In genomic region chr11:4750263-4750662, GRCm38 (mm10) we compare ENCODE assay signal across 7 mouse cellular contexts. TPM values are rescaled to one million over a fixed set of nuclear protein-coding genes. Genes with fewer than 3 reads are reported as not detected.
DNase-seq lines count a peak whose midpoint lies in the region; ATAC-seq lines count a peak whose summit lies in the region.

No protein-coding gene starts in this region.

- no peaks in the 10 kb centered on the region for H3K9me3 ChIP-seq in limb, embryonic 11.5 days (ENCODE audit: control insufficient read depth, low read length)

- ATAC-seq in limb, embryonic 11.5 days (ENCODE audit: insufficient number of reproducible peaks, low FRiP score, low TSS enrichment, low read depth): no peak

- no peak overlapping the region for H3K9ac ChIP-seq in limb, embryonic 11.5 days (ENCODE audit: low read length)

- H3K4me3 ChIP-seq in limb, embryonic 11.5 days (ENCODE audit: low read depth, low read length): no peak overlapping the region

- H3K27ac ChIP-seq in limb, embryonic 11.5 days (replicated peaks; ENCODE audit: low read depth, low read length): no peak overlapping the region

- WGBS in limb, embryonic 11.5 days: 5% methylated on average over 9 of the region's 9 CpGs

- H3K4me2 ChIP-seq in limb, embryonic 11.5 days (ENCODE audit: low read depth, severe bottlenecking): no peak overlapping the region

- DNase-seq in ES-CJ7 (ENCODE audit: low read depth, low spot score) (peak; percentile 77), ZHBTc4 (ENCODE audit: low read depth, low spot score) (peak; percentile 83)
- peak; percentile 74 for DNase-seq in gastrocnemius, postnatal 10 days
- peak; percentile 93 for DNase-seq in limb, embryonic 11.5 days (ENCODE audit: low spot score)
- DNase-seq in spleen, postnatal 4 days (ENCODE audit: low spot score in 2 of 2): peak; percentile 51 to 82
- DNase-seq in right cerebral cortex, postnatal 4 days: no peak
- DNase-seq in cerebellum, postnatal 25 days: no peak

- H3K27me3 ChIP-seq in limb, embryonic 11.5 days (ENCODE audit: control insufficient read depth, insufficient read depth, low read length): peaks cover 48% of the 10 kb centered on the region

- peaks cover 17% of the 10 kb centered on the region for H3K4me1 ChIP-seq in limb, embryonic 11.5 days (ENCODE audit: control insufficient read depth, insufficient read depth, low read length)

- no peaks in the 10 kb centered on the region for H3K36me3 ChIP-seq in limb, embryonic 11.5 days (ENCODE audit: control insufficient read depth, insufficient read depth, low read length)

RNA-seq across cellular contexts. Expression of gene Cabp7, which starts 3.7 kb away (rescaled TPM):
- total RNA-seq in gastrocnemius, postnatal 10 days (2021): 1 to 10 TPM in 1 of 2 experiments, under 1 TPM in 1; 0.56 to 1.1 TPM
- polyA plus RNA-seq in limb, embryonic 11.5 days (2014; fragmentation: Nextera tagmentation; extraction: Ambion mirVana): 0.07 and 0.19 TPM in 2 replicates

RNA-seq across cellular contexts. Expression of gene Zmat5, which starts 45.8 kb away (rescaled TPM):
- total RNA-seq in gastrocnemius, postnatal 10 days (2021): 10 to 100 TPM; 16.0 to 16.3 TPM
- 77.1 and 78.9 TPM in 2 replicates for polyA plus RNA-seq in limb, embryonic 11.5 days (2014; fragmentation: Nextera tagmentation; extraction: Ambion mirVana)

RNA-seq across cellular contexts. Expression of gene Uqcr10, which starts 46.1 kb away (rescaled TPM):
- total RNA-seq in gastrocnemius, postnatal 10 days (2021): 100 to 1,000 TPM; 749 to 932 TPM
- polyA plus RNA-seq in limb, embryonic 11.5 days (2014; fragmentation: Nextera tagmentation; extraction: Ambion mirVana): 639 and 641 TPM in 2 replicates

Comparison
In these comparisons a context has a peak if more than half of its experiments do, and no peak if none do; other contexts are left out.
1. DNase-seq: peak in ES-CJ7 (single experiment), ZHBTc4 (single experiment), gastrocnemius, postnatal 10 days (single experiment), limb, embryonic 11.5 days (single experiment) and spleen, postnatal 4 days (2 of 2); none in right cerebral cortex, postnatal 4 days (single experiment) and cerebellum, postnatal 25 days (0 of 2).